Mouse (Mus musculus) MEL (cell line): ENCODE results near the gene Schip1. TPM values are rescaled to one million over a fixed set of nuclear protein-coding genes. Genes with fewer than 3 reads are reported as not detected.

ENCODE experiments used
- DNase-seq: peaks from one replicate; pipeline ENCODE4 v3.0.0; 2011; ENCODE audit warnings: low read depth, low spot score
- H3K27ac ChIP-seq: 2 replicates; pipeline ENCODE4 v1.5.1; 2012; ENCODE audit warnings: low read depth, mild to moderate bottlenecking, control low read depth, low read length, moderate library complexity; ENCODE audit not compliant: control insufficient read depth
- H3K27me3 ChIP-seq, 2 experiments: fragments of 150-350 bp in 1 of 2; sonication (generic) in 1 of 2; 2 replicates each; pipeline ENCODE4 v1.6.1; 2012; ENCODE audit warnings: low read length in 2 of 2, mild to moderate bottlenecking in 2 of 2, improper control_type of control experiment in 1 of 2, moderate library complexity in 1 of 2; ENCODE audit not compliant: insufficient read depth in 2 of 2, control insufficient read depth in 1 of 2
- H3K36me3 ChIP-seq, 2 experiments: 2 replicates each; pipeline ENCODE4 v1.6.1; 2012 to 2014; ENCODE audit warnings: low read length in 2 of 2, improper control_type of control experiment in 1 of 2, inconsistent platforms in 1 of 2, mild to moderate bottlenecking in 1 of 2; ENCODE audit not compliant: insufficient read depth in 2 of 2, control insufficient read depth in 1 of 2
- H3K4me1 ChIP-seq, 2 experiments: fragments of 150-350 bp in 1 of 2; sonication (generic) in 1 of 2; 2 replicates each; pipeline ENCODE4 v1.6.1; 2012; ENCODE audit warnings: low read length in 2 of 2, improper control_type of control experiment in 1 of 2, mild to moderate bottlenecking in 1 of 2; ENCODE audit not compliant: insufficient read depth in 2 of 2, control insufficient read depth in 1 of 2
- H3K4me3 ChIP-seq, 2 experiments: fragments of 150-350 bp in 1 of 2; sonication (generic) in 1 of 2; 2 replicates each; pipeline ENCODE4 v1.5.1; 2012; ENCODE audit warnings: low read depth in 2 of 2, low read length in 2 of 2, mild to moderate bottlenecking in 2 of 2, moderate library complexity in 2 of 2, control low read depth in 1 of 2, improper control_type of control experiment in 1 of 2; ENCODE audit not compliant: control insufficient read depth in 1 of 2, insufficient read depth in 1 of 2
- H3K79me2 ChIP-seq: 2 replicates; pipeline ENCODE4 v1.6.1; 2012; ENCODE audit warnings: mild to moderate bottlenecking, low read length, moderate library complexity; ENCODE audit not compliant: control insufficient read depth, poor library complexity, insufficient read depth
- H3K9ac ChIP-seq: 2 replicates; pipeline ENCODE4 v1.6.1; 2012; ENCODE audit warnings: low read depth, mild to moderate bottlenecking, control low read depth, low read length, moderate library complexity; ENCODE audit not compliant: control insufficient read depth, poor library complexity, severe bottlenecking
- H3K9me3 ChIP-seq: fragments of 150-350 bp; sonication (generic); replicated peaks from 2 replicates; pipeline ENCODE4 v1.6.1; 2012; ENCODE audit warnings: mild to moderate bottlenecking, low read length, improper control_type of control experiment, moderate library complexity; ENCODE audit not compliant: insufficient read depth
- CHD1 ChIP-seq: IDR thresholded peaks from 2 replicates; pipeline ENCODE4 v1.6.1; 2012; ENCODE audit warnings: low read depth, mild to moderate bottlenecking, inconsistent platforms, low read length, improper control_type of control experiment
- CHD2 ChIP-seq: IDR thresholded peaks from 2 replicates; pipeline ENCODE4 v1.6.1; 2011; ENCODE audit warnings: low read length, improper control_type of control experiment
- CTCF ChIP-seq, 3 experiments: IDR thresholded peaks in 2 of 3; conservative IDR thresholded peaks in 1 of 3; 2 replicates each; pipeline ENCODE4 v1.5.1; 2011 to 2012; ENCODE audit warnings: low read length in 3 of 3, low read depth in 2 of 3, mild to moderate bottlenecking in 2 of 3, improper control_type of control experiment in 1 of 3, inconsistent platforms in 1 of 3, mixed read lengths in 1 of 3, moderate library complexity in 1 of 3; ENCODE audit not compliant: control insufficient read depth in 1 of 3, insufficient read depth in 1 of 3, poor library complexity in 1 of 3, severe bottlenecking in 1 of 3
- ELF1 ChIP-seq: IDR thresholded peaks from 2 replicates; pipeline ENCODE4 v1.6.1; 2014; ENCODE audit warnings: low read depth, mild to moderate bottlenecking, inconsistent platforms, low read length, improper control_type of control experiment, moderate library complexity
- EP300 ChIP-seq, 2 experiments: IDR thresholded peaks; 2 replicates each; pipeline ENCODE4 v1.6.1; 2011; ENCODE audit warnings: improper control_type of control experiment in 2 of 2, low read length in 2 of 2, low read depth in 1 of 2, mild to moderate bottlenecking in 1 of 2
- ETS1 ChIP-seq: IDR thresholded peaks from 2 replicates; pipeline ENCODE4 v1.6.1; 2012; ENCODE audit warnings: low read depth, mild to moderate bottlenecking, inconsistent platforms, low read length, improper control_type of control experiment, moderate library complexity
- GABPA ChIP-seq: IDR thresholded peaks from 2 replicates; pipeline ENCODE4 v1.6.1; 2012; ENCODE audit warnings: low read depth, mild to moderate bottlenecking, inconsistent platforms, low read length, improper control_type of control experiment, moderate library complexity
- HCFC1 ChIP-seq: IDR thresholded peaks from 2 replicates; pipeline ENCODE4 v1.6.1; 2012; ENCODE audit warnings: low read depth, mild to moderate bottlenecking, inconsistent platforms, low read length, improper control_type of control experiment, moderate library complexity
- JUND ChIP-seq: IDR thresholded peaks from 2 replicates; pipeline ENCODE4 v1.6.1; 2011; ENCODE audit warnings: low read depth, mild to moderate bottlenecking, improper control_type of control experiment, low read length
- MAFK ChIP-seq: IDR thresholded peaks from 2 replicates; pipeline ENCODE4 v1.6.1; 2011; ENCODE audit warnings: low read depth, mild to moderate bottlenecking, low read length, improper control_type of control experiment, borderline replicate concordance
- MAX ChIP-seq: IDR thresholded peaks from 2 replicates; pipeline ENCODE4 v1.6.1; 2011; ENCODE audit warnings: low read length, improper control_type of control experiment
- MAZ ChIP-seq: IDR thresholded peaks from 2 replicates; pipeline ENCODE4 v1.6.1; 2012; ENCODE audit warnings: low read depth, mild to moderate bottlenecking, inconsistent platforms, low read length, improper control_type of control experiment
- MXI1 ChIP-seq: IDR thresholded peaks from 2 replicates; pipeline ENCODE4 v1.6.1; 2011; ENCODE audit warnings: mild to moderate bottlenecking, low read depth, low read length, improper control_type of control experiment
- MYB ChIP-seq: IDR thresholded peaks from 2 replicates; pipeline ENCODE4 v1.6.1; 2011; ENCODE audit warnings: mild to moderate bottlenecking, low read depth, low read length, improper control_type of control experiment
- MYC ChIP-seq: IDR thresholded peaks from 2 replicates; pipeline ENCODE4 v1.6.1; 2011; ENCODE audit warnings: low read depth, mild to moderate bottlenecking, low read length, improper control_type of control experiment, moderate library complexity
- NRF1 ChIP-seq: IDR thresholded peaks from 2 replicates; pipeline ENCODE4 v1.6.1; 2014; ENCODE audit warnings: low read depth, mild to moderate bottlenecking, inconsistent platforms, low read length, improper control_type of control experiment, moderate library complexity; ENCODE audit not compliant: poor library complexity, insufficient read depth, severe bottlenecking
- POLR2A ChIP-seq, 2 experiments: IDR thresholded peaks; 2 replicates each; pipeline ENCODE4 v1.6.1; 2011 to 2012; ENCODE audit warnings: low read length in 2 of 2, mild to moderate bottlenecking in 2 of 2, control low read depth in 1 of 2, improper control_type of control experiment in 1 of 2, low read depth in 1 of 2, moderate library complexity in 1 of 2; ENCODE audit not compliant: control insufficient read depth in 1 of 2, insufficient read depth in 1 of 2, poor library complexity in 1 of 2
- POLR2AphosphoS2 ChIP-seq: IDR thresholded peaks from 2 replicates; pipeline ENCODE4 v1.6.1; 2011; ENCODE audit warnings: low read length, improper control_type of control experiment
- POLR2AphosphoS5 ChIP-seq: IDR thresholded peaks from 2 replicates; pipeline ENCODE4 v1.6.1; 2012; ENCODE audit warnings: low read depth, borderline replicate concordance, mild to moderate bottlenecking, inconsistent platforms, low read length, moderate library complexity, mixed read lengths
- RAD21 ChIP-seq: IDR thresholded peaks from 2 replicates; pipeline ENCODE4 v1.6.1; 2011; ENCODE audit warnings: mild to moderate bottlenecking, low read depth, low read length, improper control_type of control experiment
- RCOR1 ChIP-seq: IDR thresholded peaks from 2 replicates; pipeline ENCODE4 v1.6.1; 2012; ENCODE audit warnings: low read depth, mild to moderate bottlenecking, inconsistent platforms, low read length, improper control_type of control experiment
- SIN3A ChIP-seq: IDR thresholded peaks from 2 replicates; pipeline ENCODE4 v1.6.1; 2012; ENCODE audit warnings: low read length, improper control_type of control experiment, inconsistent platforms
- SMC3 ChIP-seq: IDR thresholded peaks from 2 replicates; pipeline ENCODE4 v1.6.1; 2011; ENCODE audit warnings: low read depth, low read length, improper control_type of control experiment
- UBTF ChIP-seq: IDR thresholded peaks from 2 replicates; pipeline ENCODE4 v1.6.1; 2012; ENCODE audit warnings: low read depth, mild to moderate bottlenecking, inconsistent platforms, low read length, improper control_type of control experiment, moderate library complexity, borderline replicate concordance; ENCODE audit not compliant: insufficient read depth
- USF2 ChIP-seq, 2 experiments: IDR thresholded peaks; 2 replicates each; pipeline ENCODE4 v1.6.1; 2011 to 2012; ENCODE audit warnings: improper control_type of control experiment in 2 of 2, low read length in 2 of 2, borderline replicate concordance in 1 of 2, inconsistent platforms in 1 of 2, low read depth in 1 of 2, mild to moderate bottlenecking in 1 of 2; ENCODE audit not compliant: insufficient read depth in 1 of 2
- ZC3H11A ChIP-seq: IDR thresholded peaks from 2 replicates; pipeline ENCODE4 v1.6.1; 2012; ENCODE audit warnings: low read depth, mild to moderate bottlenecking, inconsistent platforms, low read length, improper control_type of control experiment
- ZKSCAN1 ChIP-seq: IDR thresholded peaks from 2 replicates; pipeline ENCODE4 v1.6.1; 2012; ENCODE audit warnings: low read depth, mild to moderate bottlenecking, inconsistent platforms, low read length, improper control_type of control experiment, moderate library complexity
- ZMIZ1 ChIP-seq: IDR thresholded peaks from 2 replicates; pipeline ENCODE4 v1.6.1; 2012; ENCODE audit warnings: low read depth, mild to moderate bottlenecking, inconsistent platforms, low read length, improper control_type of control experiment, moderate library complexity
- polyA plus RNA-seq, 2 experiments: library from polyadenylated mRNA; stranded (reverse) in 1 of 2; unstranded in 1 of 2; fragments of >175 nt in 1 of 2; fragments of >200 nt in 1 of 2; gene quantifications; 2 replicates each; pipeline versions ENCODE4 v1.2.1 to v1.2.4; 2012; ENCODE audit warnings: low replicate concordance in 2 of 2, low read depth in 1 of 2; ENCODE audit not compliant: insufficient read length in 2 of 2, insufficient read depth in 1 of 2, missing spikeins in 1 of 2
- total RNA-seq: library from RNA; depleted of rRNA; stranded (reverse); fragments of 300-350 nt; gene quantifications from 2 replicates; pipeline ENCODE4 v1.2.3, GENCODE M21; 2012

Gene Schip1
- total and polyA plus RNA-seq, 3 experiments, result 10.1 to 12.4 TPM; not detected in 1

DNA sequence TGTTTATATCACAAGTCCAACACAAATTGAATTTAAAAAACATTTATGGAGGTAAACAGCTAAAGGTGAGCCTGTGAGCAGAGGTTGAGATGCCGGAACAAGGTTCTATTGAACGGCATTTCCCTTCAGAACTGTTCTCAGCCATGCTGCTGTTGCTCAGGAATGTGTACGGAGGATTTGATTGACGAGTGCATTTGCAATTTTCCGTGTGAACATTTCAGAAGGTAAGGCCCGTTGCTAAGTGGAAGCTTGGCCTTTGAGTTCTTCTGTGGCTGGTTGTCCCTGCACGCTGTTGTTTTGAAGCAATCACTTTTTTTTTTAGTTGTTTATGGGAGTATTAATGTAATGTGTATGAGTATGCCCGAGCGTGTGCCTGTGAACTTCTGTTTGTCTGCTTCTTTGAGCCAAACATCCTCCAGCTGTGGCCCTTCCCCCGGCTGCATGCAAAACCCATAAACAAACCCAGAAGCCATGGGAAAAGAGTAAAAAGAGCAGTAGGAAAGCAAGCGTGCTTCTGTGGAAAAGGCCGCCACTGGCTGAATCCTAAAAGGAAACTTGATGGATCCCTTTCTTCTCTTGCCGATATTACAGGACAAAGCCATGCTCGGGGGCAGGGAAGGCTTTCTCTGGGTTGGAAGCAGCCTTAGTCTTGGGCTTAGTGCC is 518.6 kb downstream of the Schip1 start:
- no peaks in the 10 kb centered on the region for H3K4me1 ChIP-seq
- H3K9me3 ChIP-seq, result no peaks in the 10 kb centered on the region
- no peaks in the 10 kb centered on the region for H3K36me3 ChIP-seq
- no peaks in the 10 kb centered on the region for H3K27me3 ChIP-seq
- H3K79me2 ChIP-seq, result no peaks in the 10 kb centered on the region
- no peak overlapping the region for H3K4me3 ChIP-seq
- H3K27ac ChIP-seq, result no peak overlapping the region
- no peak for DNase-seq
- no peak overlapping the region for H3K9ac ChIP-seq
- TF ChIP-seq MYB (no peak), ZKSCAN1 (no peak), EP300 (IDR thresholded peaks at IDR 0.05; ENCODE audit: low read depth in 1 of 2, low read length in 2 of 2) (no peak), MAX (no peak), ZC3H11A (no peak), CTCF (IDR thresholded peaks at IDR 0.05 in 2 of 3, conservative IDR thresholded peaks at IDR 0.05 in 1 of 3; ENCODE audit: control insufficient read depth in 1 of 3, insufficient read depth in 1 of 3, low read depth in 2 of 3, low read length in 3 of 3, poor library complexity in 1 of 3, severe bottlenecking in 1 of 3) (no peak), ETS1 (no peak), POLR2AphosphoS5 (no peak), CHD2 (no peak), ZMIZ1 (no peak), MXI1 (no peak), USF2 (IDR thresholded peaks at IDR 0.05; ENCODE audit: borderline replicate concordance in 1 of 2, insufficient read depth in 1 of 2, low read depth in 1 of 2, low read length in 2 of 2) (no peak), CHD1 (no peak), SMC3 (no peak), UBTF (no peak), MYC (no peak), RAD21 (no peak), RCOR1 (no peak), POLR2A (IDR thresholded peaks at IDR 0.05; ENCODE audit: control insufficient read depth in 1 of 2, insufficient read depth in 1 of 2, low read depth in 1 of 2, low read length in 2 of 2, poor library complexity in 1 of 2) (no peak)

DNA sequence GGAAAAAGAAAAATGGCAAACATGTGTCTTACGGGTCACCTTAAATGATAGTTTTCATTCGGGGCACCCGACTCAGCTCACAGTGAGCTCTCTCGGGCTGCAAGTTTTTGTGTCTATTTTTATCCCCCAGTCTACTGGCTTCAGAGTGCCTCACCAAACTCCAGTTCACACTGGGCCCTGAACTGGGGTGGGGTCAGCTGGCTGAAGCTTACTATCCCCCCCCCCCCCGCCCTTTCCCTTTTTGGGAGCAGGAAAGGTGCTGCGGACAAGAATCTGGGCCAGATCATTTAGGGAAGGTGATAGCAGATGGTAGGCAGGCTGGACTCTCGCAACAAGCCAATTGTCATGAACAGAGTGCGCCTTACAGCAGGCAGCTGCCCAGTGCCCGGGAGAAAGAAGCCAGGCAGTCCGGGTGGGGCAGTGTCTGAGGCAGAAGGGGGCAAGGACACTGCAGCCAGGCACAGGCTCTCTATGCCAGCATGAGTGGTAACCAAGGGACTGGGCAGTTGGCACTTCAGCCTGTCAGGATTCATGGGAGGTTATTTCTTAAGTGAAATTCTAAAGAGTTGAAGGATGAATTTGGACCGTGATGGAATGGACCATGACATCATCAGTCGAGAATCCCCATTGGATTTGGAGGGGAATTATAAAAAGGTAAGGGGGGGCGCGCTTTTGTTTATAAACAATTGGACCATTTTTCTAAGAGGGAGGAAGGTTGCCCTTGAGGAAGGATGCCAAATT is 519.3 kb downstream of the Schip1 start:
- Histone ChIP-seq H3K36me3 (no peaks in the 10 kb centered on the region), H3K27ac (no peak overlapping the region), H3K4me3 (no peak overlapping the region), H3K9ac (no peak overlapping the region), H3K27me3 (no peaks in the 10 kb centered on the region), H3K79me2 (no peaks in the 10 kb centered on the region), H3K4me1 (no peaks in the 10 kb centered on the region), H3K9me3 (no peaks in the 10 kb centered on the region)
- TF ChIP-seq ZC3H11A (no peak), SIN3A (no peak), JUND (no peak), ELF1 (no peak), HCFC1 (no peak), MAX (no peak), MAZ (no peak), POLR2AphosphoS2 (no peak), RCOR1 (no peak), NRF1 (no peak), MYC (no peak), SMC3 (no peak), CHD1 (no peak), GABPA (no peak), MAFK (no peak)
- no peak for DNase-seq
